Mouse (Mus musculus) liver, embryonic 14.5 days (tissue): Measurements from ENCODE around the gene Ggt6. TPM values are rescaled to one million over a fixed set of nuclear protein-coding genes. Genes with fewer than 3 reads are reported as not detected.
"Not testable (repeated sequence)": the region's sequence is repeated elsewhere in the genome, so short reads cannot be mapped to it uniquely, and the experiment has no call there.

ENCODE experiments used
- ATAC-seq: fragments of 200-750 bp; cut with Nextera tagmentation; 2 replicates; pipeline ENCODE4 v1.8.0; 2017; ENCODE audit warnings: moderate number of reproducible peaks, mild to moderate bottlenecking, moderate library complexity; ENCODE audit not compliant: insufficient read depth
- DNase-seq, 3 experiments: peaks; one replicate each; pipeline ENCODE4 v3.0.0-alpha.2; 2012 to 2013; ENCODE audit warnings: low read depth in 3 of 3, low spot score in 3 of 3
- H3K27ac ChIP-seq: fragments of 300-500 bp; sonication (generic); 2 replicates; pipeline ENCODE4 v1.5.1; 2014; ENCODE audit warnings: moderate library complexity, mild to moderate bottlenecking, control low read depth, inconsistent platforms
- H3K27me3 ChIP-seq: fragments of 300-500 bp; sonication (generic); 2 replicates; pipeline ENCODE4 v1.6.1; 2014; ENCODE audit warnings: mild to moderate bottlenecking, low read length, moderate library complexity; ENCODE audit not compliant: control insufficient read depth, insufficient read depth
- H3K36me3 ChIP-seq: fragments of 300-500 bp; sonication (generic); replicated peaks from 2 replicates; pipeline ENCODE4 v1.6.1; 2014; ENCODE audit warnings: low read depth; ENCODE audit not compliant: control insufficient read depth, insufficient read depth
- H3K4me1 ChIP-seq, 2 experiments: fragments of 200-500 bp in 1 of 2; fragments of 300-500 bp in 1 of 2; sonication (generic) in 1 of 2; replicated peaks; 2 replicates each; pipeline ENCODE4 v1.6.1; 2012 to 2014; ENCODE audit warnings: antibody characterized with exemption in 1 of 2, inconsistent platforms in 1 of 2, low read length in 1 of 2; ENCODE audit not compliant: control insufficient read depth in 2 of 2, insufficient read depth in 2 of 2
- H3K4me2 ChIP-seq: fragments of 300-500 bp; sonication (generic); 2 replicates; pipeline ENCODE4 v1.6.1; 2014; ENCODE audit warnings: low read depth, mild to moderate bottlenecking, control low read depth, moderate library complexity
- H3K4me3 ChIP-seq, 2 experiments: fragments of 200-500 bp in 1 of 2; fragments of 300-500 bp in 1 of 2; sonication (generic) in 1 of 2; 2 replicates each; pipeline ENCODE4 v1.5.1; 2012 to 2014; ENCODE audit warnings: low read depth in 2 of 2, low read length in 2 of 2, mild to moderate bottlenecking in 2 of 2, control low read depth in 1 of 2, inconsistent platforms in 1 of 2, moderate library complexity in 1 of 2; ENCODE audit not compliant: insufficient read depth in 1 of 2
- H3K9ac ChIP-seq: fragments of 300-500 bp; sonication (generic); replicated peaks from 2 replicates; pipeline ENCODE4 v1.6.1; 2014; ENCODE audit warnings: mild to moderate bottlenecking, control low read depth, moderate library complexity
- H3K9me3 ChIP-seq: fragments of 300-500 bp; sonication (generic); 2 replicates; pipeline ENCODE4 v1.6.1; 2016; ENCODE audit warnings: low read length, mixed read lengths; ENCODE audit not compliant: control insufficient read depth
- CTCF ChIP-seq: IDR thresholded peaks from 2 replicates; pipeline ENCODE4 v1.5.1; 2016; ENCODE audit warnings: antibody characterized with exemption, low read depth, control low read depth
- EP300 ChIP-seq: IDR thresholded peaks from 2 replicates; pipeline ENCODE4 v1.6.1; 2016; ENCODE audit warnings: antibody characterized with exemption, low read depth
- WGBS: fragments of 180-500 bp; shearing (Covaris S2); extraction: QIAGEN DNeasy Blood & Tissue Kit; methylation state at CpG from one replicate; pipeline ENCODE4 v1.1.7; 2014; ENCODE audit not compliant: insufficient replicate concordance; 5-methylcytosine and 5-hydroxymethylcytosine counted together
- polyA plus RNA-seq, 2 experiments: library from polyadenylated mRNA; depleted of rRNA in 1 of 2; stranded (reverse) in 1 of 2; unstranded in 1 of 2; fragments of >200 nt; fragmentation: Nextera tagmentation in 1 of 2; extraction: Ambion mirVana in 1 of 2; gene quantifications; 2 replicates each; pipeline versions ENCODE4 v1.2.1 to v1.2.3; 2012 to 2014

The Ggt6 gene
- polyA plus RNA-seq, 2 experiments: 0.10 to 0.25 TPM

DNA sequence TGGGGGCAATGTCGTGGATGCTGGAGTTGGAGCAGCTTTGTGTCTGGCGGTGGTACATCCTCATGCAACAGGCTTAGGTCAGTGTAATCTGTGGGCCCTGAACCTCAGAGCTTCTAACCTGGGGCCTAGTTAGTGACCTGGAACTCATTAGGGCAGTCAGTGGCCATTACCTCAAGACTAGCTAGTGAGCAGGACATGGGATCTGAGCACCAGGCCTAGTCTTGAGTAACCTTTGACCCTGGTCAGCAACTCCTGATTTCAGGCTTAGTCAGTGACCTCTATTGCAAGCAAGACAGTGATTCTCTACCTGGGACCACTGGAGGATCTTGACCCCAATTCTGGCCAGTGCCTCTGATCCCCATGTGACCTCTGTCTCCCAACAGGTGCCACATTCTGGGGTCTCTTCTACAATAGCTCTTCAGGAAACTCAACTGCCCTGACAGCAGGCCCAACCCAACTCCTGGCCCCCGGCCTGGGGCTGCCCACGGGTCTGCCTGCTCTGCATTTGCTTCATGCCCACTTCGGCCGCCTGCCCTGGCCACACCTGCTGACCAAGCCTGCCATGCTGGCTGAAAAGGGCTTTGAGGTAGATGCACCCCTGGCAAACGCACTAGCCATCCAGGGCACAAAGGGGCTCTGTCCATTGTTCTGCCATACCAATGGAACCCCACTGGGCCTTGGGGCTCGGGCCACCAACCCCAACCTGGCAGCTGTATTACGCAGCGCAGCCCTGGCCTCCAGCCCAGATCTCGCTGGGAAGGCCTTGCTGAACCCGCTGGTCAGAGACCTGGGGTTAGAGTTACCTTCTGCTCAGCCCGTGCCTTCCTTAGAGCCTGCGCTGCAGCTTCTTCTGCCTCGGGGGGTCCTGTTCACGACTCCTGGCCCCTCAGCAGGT lies 1.7 kb downstream of the Ggt6 start:
- no peak overlapping the region for H3K4me3 ChIP-seq
- WGBS: 73% methylated on average over 16 of the region's 16 CpGs
- no peak overlapping the region for H3K4me2 ChIP-seq
- ATAC-seq (no peak), DNase-seq (no peak)
- peaks cover 0 to under 1% of the 10 kb centered on the region in 2 experiments; a peak in 3 of 4 replicates for H3K4me1 ChIP-seq
- TF ChIP-seq EP300 (no peak), CTCF (no peak)
- no peaks in the 10 kb centered on the region for H3K27me3 ChIP-seq
- no peak overlapping the region for H3K9ac ChIP-seq
- no peaks in the 10 kb centered on the region for H3K9me3 ChIP-seq
- H3K36me3 ChIP-seq: no peaks in the 10 kb centered on the region
- H3K27ac ChIP-seq: no peak overlapping the region

GRCm38 (mm10) chr11:72438411-72438810 lies 3.1 kb downstream of the Ggt6 start:
- H3K9me3 ChIP-seq: no peaks in the 10 kb centered on the region
- H3K4me1 ChIP-seq: peaks cover 0 to 7% of the 10 kb centered on the region in 2 experiments
- no peak overlapping the region for H3K4me3 ChIP-seq

GRCm38 (mm10) chr11:72440597-72440964 lies 5.3 kb downstream of the Ggt6 start:
- Histone ChIP-seq H3K9ac (peak overlapping the region; percentile 79), H3K36me3 (peaks cover 30% of the 10 kb centered on the region), H3K27ac (peak overlapping the region; percentile 60), H3K4me3 (peak overlapping the region; percentile 79 to 87), H3K4me2 (peak overlapping the region; percentile 92)
- H3K9me3 ChIP-seq, H3K27me3 ChIP-seq, DNase-seq, H3K4me1 ChIP-seq, ATAC-seq: not testable (repeated sequence)
- 34% methylated on average over 6 of the region's 6 CpGs for WGBS

More at GRCm38 (mm10) chr11:72438411-72438810, 3.1 kb downstream of the Ggt6 start:
- Histone ChIP-seq H3K36me3 (peaks cover 9% of the 10 kb centered on the region), H3K4me2 (no peak overlapping the region), H3K27me3 (no peaks in the 10 kb centered on the region), H3K27ac (no peak overlapping the region), H3K9ac (no peak overlapping the region)
- WGBS: 60% methylated on average over 4 of the region's 4 CpGs
- no peak for DNase-seq
- TF ChIP-seq EP300: no peak
- TF ChIP-seq CTCF: no peak
- no peak for ATAC-seq

DNA sequence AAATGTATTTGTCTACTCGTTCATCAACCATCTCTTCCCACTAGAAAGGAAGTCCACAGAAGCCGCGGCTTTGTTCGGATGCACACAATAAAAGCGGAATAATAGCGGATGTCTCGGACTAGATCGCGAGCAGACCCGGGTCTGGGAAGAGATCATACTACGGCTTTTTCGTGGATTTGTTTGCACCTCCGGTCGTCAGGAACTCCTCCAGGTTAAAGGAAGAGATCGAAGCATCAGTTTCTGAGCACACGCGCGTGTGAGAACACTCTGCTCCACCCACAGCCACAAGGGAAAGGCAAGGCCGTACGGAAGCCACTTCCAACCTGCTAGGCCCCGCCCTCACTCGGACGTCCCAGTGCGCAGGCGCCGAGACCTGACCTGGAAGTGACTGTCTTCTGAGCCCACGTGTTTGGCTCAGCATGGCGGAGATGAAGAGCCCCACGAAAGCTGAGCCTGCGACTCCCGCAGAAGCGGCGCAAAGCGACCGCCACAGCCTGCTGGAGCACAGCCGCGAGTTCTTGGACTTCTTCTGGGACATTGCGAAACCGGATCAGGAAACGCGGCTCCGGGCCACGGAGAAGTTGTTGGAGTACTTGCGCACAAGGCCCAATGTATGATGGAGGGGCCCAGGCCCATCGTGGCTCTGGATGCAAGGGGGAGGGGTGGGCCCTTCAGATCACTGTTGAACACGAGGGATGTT lies 5.8 kb downstream of the Ggt6 start, which contains the start of gene Mybbp1a:
Gene Mybbp1a (plus strand): TSS at position 391 of the 700 bp plus-strand sequence.
- H3K4me2 ChIP-seq: peak within 1 kb of the TSS; percentile 92
- peak within 1 kb of the TSS; percentile 79 for H3K9ac ChIP-seq
- WGBS: under 1% methylated on average over 46 of the region's 46 CpGs
- H3K4me1 ChIP-seq: peaks cover 0 to 7% of the 10 kb centered on the region in 2 experiments
- peaks cover 35% of the 10 kb centered on the region for H3K36me3 ChIP-seq
- no peaks in the 10 kb centered on the region for H3K27me3 ChIP-seq
- H3K4me3 ChIP-seq: peak within 1 kb of the TSS; percentile 79 to 87
- peak within 1 kb of the TSS; percentile 60 for H3K27ac ChIP-seq
- peak; percentile 90 to 92 (median 90) for DNase-seq
- ATAC-seq: peak; percentile 87
- TF ChIP-seq CTCF: peak; percentile 18; the same call in 1 of the 2 replicates
- no peak for TF ChIP-seq EP300
- no peaks in the 10 kb centered on the region for H3K9me3 ChIP-seq
